Mouse (Mus musculus): ENCODE data around the gene Taok3. TPM values are rescaled to one million over a fixed set of nuclear protein-coding genes. Genes with fewer than 3 reads are reported as not detected.
A peak's percentile ranks its signal among the peaks of the same experiment; 100 is the strongest.

Gene Taok3
- polyA plus RNA-seq, 1 experiment, result 6.0 TPM

DNA sequence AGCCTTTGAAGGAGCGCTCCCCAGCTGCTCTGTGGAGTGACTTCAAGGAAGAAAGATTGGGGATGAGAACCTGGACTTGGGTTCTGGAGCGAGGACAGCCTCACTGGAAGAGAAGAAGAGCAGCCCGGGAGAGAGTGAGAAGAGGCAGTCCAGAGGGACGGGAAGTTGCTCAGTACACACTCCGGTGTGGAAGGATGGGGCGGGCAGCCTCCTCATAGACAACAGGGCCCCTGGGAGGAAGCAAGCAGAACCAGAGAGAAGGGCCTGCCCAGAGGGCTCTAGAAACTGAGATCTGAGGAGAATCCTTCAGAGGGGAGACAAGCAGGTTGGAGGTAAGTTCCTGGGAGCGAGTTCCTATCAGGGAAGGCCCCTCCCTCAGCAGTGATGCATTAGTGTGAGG is 20.4 kb downstream of the Taok3 start:
- TF ChIP-seq CTCF (IDR thresholded peaks at IDR 0.05; ENCODE audit: control insufficient read depth, insufficient read depth, insufficient replicate concordance, low read depth, low read length), result no peak
- TF ChIP-seq POLR2A (IDR thresholded peaks at IDR 0.05; ENCODE audit: control insufficient read depth, low read depth, low read length), result no peak
- Histone ChIP-seq H3K4me1 (ENCODE audit: control insufficient read depth, insufficient read depth, low read length) (peaks cover 2% of the 10 kb centered on the region; the same call in 1 of the 2 replicates), H3K4me3 (ENCODE audit: control insufficient read depth, low read depth, low read length) (no peak overlapping the region), H3K27ac (ENCODE audit: control insufficient read depth, insufficient read depth, low read depth, low read length) (no peak overlapping the region), H3K27me3 (ENCODE audit: control insufficient read depth, insufficient read depth, low read length) (no peaks in the 10 kb centered on the region), H3K36me3 (ENCODE audit: control insufficient read depth, insufficient read depth, low read length) (no peaks in the 10 kb centered on the region)

DNA sequence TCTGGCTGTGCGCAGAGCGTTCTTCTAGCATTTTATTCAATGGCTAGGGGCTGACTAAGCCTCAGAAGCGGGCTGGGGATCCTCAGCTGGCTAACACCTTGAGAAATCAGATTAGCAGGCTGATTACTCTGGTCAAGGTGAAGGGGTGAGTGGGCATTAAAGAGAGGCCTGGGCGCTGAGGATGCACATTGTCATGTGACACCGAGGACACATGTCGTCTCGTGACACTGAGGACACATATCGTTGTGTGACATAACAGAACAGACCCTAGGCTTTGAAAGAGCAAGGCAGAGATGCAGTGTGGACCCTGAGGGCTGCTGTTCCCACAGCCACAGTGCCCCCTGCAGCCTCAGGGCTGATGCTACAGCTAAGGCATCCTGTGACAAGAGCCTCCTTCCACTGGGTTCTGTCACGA is 23.8 kb downstream of the Taok3 start:
- Histone ChIP-seq H3K27ac (ENCODE audit: control insufficient read depth, insufficient read depth, low read depth, low read length) (no peak overlapping the region), H3K4me1 (ENCODE audit: control insufficient read depth, insufficient read depth, low read length) (no peaks in the 10 kb centered on the region; the same call in 1 of the 2 replicates), H3K4me3 (ENCODE audit: control insufficient read depth, low read depth, low read length) (no peak overlapping the region), H3K27me3 (ENCODE audit: control insufficient read depth, insufficient read depth, low read length) (no peaks in the 10 kb centered on the region), H3K36me3 (ENCODE audit: control insufficient read depth, insufficient read depth, low read length) (no peaks in the 10 kb centered on the region)
- TF ChIP-seq CTCF (IDR thresholded peaks at IDR 0.05; ENCODE audit: control insufficient read depth, insufficient read depth, insufficient replicate concordance, low read depth, low read length) (peak; percentile 56; the same call in 1 of the 2 replicates), POLR2A (IDR thresholded peaks at IDR 0.05; ENCODE audit: control insufficient read depth, low read depth, low read length) (no peak)

DNA sequence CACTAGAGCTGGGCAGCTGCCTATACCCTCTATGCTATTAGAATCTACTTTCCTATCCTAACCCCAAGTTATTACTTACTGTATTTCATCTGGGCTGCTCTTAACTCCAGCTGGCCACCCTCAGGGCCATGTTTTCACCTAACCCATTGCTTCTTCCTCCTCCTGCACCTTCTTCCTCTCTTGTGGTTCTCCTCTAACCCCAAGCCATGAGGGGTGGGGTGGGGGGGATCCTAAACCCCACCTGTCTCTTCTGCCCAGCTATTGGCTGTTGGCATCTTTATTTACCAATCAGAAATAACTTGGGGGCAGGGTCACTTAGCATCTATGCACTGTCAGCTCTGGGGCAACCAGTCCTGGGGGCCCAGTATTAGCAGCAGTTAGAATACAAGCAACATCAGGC is 26.2 kb downstream of the Taok3 start:
- no peak overlapping the region for H3K27ac ChIP-seq (ENCODE audit: control insufficient read depth, insufficient read depth, low read depth, low read length)
- TF ChIP-seq CTCF (IDR thresholded peaks at IDR 0.05; ENCODE audit: control insufficient read depth, insufficient read depth, insufficient replicate concordance, low read depth, low read length) (no peak), POLR2A (IDR thresholded peaks at IDR 0.05; ENCODE audit: control insufficient read depth, low read depth, low read length) (no peak)
- no peaks in the 10 kb centered on the region for H3K27me3 ChIP-seq (ENCODE audit: control insufficient read depth, insufficient read depth, low read length)
- H3K4me3 ChIP-seq (ENCODE audit: control insufficient read depth, low read depth, low read length), result no peak overlapping the region
- no peaks in the 10 kb centered on the region; the same call in 1 of the 2 replicates for H3K4me1 ChIP-seq (ENCODE audit: control insufficient read depth, insufficient read depth, low read length)
- H3K36me3 ChIP-seq (ENCODE audit: control insufficient read depth, insufficient read depth, low read length), result no peaks in the 10 kb centered on the region

DNA sequence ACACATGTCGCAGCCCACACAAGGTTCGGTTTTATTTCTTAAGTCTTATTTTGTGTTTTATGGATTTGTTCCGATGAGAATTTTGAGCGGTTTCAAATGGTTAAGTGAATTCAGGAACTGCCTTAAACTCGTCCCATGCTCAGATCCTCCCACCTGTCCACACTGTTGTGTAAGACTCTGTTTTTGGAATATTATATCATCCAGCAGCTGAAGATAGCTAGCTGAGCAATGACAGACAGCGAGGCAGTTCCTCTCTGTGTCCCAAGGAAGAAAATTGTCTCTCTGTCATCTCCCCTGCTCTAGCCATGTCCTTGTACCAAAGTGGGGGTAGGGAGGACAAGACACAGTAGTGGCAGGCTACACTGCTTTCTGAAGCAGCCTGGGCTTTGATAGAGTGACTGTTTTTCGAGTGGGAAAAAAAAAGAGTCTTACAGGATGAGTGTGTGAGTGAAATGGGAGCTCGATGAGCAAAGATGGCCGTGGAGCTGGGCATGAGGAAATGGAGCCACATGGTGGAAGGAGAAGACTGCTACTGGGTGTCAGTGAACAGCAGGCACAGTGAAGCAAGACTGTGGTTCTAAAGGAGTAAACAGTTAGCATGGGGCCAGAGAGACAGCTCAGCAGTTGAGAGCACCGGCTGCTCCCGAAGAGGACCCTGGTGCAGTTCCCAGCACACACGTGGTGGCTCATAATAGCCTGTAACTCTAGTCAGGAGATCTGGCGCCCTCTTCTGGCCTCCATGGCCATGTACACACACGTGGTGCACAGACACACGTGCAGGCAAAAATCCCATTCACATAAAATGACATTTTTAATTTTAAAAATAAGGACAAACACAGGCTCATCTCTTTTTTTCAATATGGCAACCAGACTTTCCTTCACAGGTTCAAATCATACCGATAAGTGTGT is 27.5 kb downstream of the Taok3 start:
- Histone ChIP-seq H3K27me3 (ENCODE audit: control insufficient read depth, insufficient read depth, low read length) (no peaks in the 10 kb centered on the region), H3K4me1 (ENCODE audit: control insufficient read depth, insufficient read depth, low read length) (no peaks in the 10 kb centered on the region; the same call in 1 of the 2 replicates), H3K27ac (ENCODE audit: control insufficient read depth, insufficient read depth, low read depth, low read length) (no peak overlapping the region; the same call in 1 of the 2 replicates), H3K36me3 (ENCODE audit: control insufficient read depth, insufficient read depth, low read length) (no peaks in the 10 kb centered on the region), H3K4me3 (ENCODE audit: control insufficient read depth, low read depth, low read length) (no peak overlapping the region)
- TF ChIP-seq CTCF (IDR thresholded peaks at IDR 0.05; ENCODE audit: control insufficient read depth, insufficient read depth, insufficient replicate concordance, low read depth, low read length), result peak; percentile 55; the same call in 1 of the 2 replicates
- no peak for TF ChIP-seq POLR2A (IDR thresholded peaks at IDR 0.05; ENCODE audit: control insufficient read depth, low read depth, low read length)

DNA sequence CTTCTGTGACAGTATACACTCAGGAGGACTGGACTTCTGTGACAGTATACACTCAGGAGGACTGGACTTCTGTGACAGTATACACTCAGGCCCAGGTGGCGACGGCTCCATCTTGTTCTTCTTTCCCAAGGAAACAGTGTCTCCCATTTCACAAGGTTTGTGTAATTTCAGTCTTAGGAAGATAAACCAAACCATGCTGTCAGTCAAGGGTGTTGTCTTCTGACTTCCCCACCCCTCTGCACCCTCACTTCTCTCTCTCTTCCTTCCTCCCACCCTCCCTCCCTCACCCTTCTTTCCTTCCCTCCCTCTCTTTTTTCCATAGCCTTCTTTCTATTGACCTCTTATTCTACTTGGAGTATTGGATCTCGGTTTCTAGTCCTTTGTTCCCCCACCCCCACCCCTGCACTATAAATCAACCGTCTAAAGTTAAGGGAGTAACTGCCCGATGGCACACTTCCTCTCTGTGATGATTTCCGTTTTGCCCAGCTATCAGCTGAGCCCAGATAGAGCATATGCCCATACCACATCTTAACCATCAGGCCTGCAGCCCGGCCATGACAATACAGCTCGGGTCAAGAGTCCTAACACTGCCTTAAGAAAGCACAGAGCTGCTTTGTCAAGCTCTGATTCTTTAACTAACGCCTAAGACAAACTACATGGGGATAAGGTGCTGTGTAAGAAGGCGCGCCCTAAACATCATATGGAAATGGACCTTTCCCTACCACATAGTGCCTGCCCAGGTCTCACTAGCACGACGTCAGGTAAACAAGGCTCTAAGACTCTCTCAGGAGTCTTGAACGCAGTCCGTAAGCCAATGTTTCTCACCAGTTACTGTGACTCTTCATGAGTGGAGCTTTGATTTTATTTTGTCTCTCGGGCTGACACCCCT is 29.4 kb downstream of the Taok3 start:
- Histone ChIP-seq H3K36me3 (ENCODE audit: control insufficient read depth, insufficient read depth, low read length) (no peaks in the 10 kb centered on the region), H3K4me1 (ENCODE audit: control insufficient read depth, insufficient read depth, low read length) (no peaks in the 10 kb centered on the region; the same call in 1 of the 2 replicates), H3K27ac (ENCODE audit: control insufficient read depth, insufficient read depth, low read depth, low read length) (no peak overlapping the region), H3K27me3 (ENCODE audit: control insufficient read depth, insufficient read depth, low read length) (no peaks in the 10 kb centered on the region), H3K4me3 (ENCODE audit: control insufficient read depth, low read depth, low read length) (no peak overlapping the region)
- no peak for TF ChIP-seq CTCF (IDR thresholded peaks at IDR 0.05; ENCODE audit: control insufficient read depth, insufficient read depth, insufficient replicate concordance, low read depth, low read length)
- TF ChIP-seq POLR2A (IDR thresholded peaks at IDR 0.05; ENCODE audit: control insufficient read depth, low read depth, low read length), result no peak

DNA sequence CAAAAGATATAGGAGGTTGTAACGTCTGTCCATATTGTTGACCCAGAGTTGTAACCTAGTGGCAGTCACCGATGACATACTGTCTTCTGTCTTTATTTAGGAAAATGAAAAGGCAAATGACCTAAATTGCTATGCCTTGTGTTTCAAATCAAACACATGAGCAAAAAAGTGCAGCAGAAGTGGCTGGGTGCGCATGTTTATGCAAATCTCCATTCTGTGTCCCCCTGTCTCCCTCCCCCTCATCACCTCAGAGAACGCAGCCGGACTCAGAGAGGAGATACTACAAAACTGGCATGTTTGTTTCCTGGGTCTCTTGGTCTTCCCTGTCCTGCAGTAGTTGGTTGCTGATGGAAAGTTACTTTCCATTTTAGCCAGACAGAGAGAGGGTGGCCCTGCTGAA is 30.1 kb downstream of the Taok3 start:
- H3K27me3 ChIP-seq (ENCODE audit: control insufficient read depth, insufficient read depth, low read length), result no peaks in the 10 kb centered on the region
- H3K36me3 ChIP-seq (ENCODE audit: control insufficient read depth, insufficient read depth, low read length), result no peaks in the 10 kb centered on the region
- TF ChIP-seq CTCF (IDR thresholded peaks at IDR 0.05; ENCODE audit: control insufficient read depth, insufficient read depth, insufficient replicate concordance, low read depth, low read length) (no peak), POLR2A (IDR thresholded peaks at IDR 0.05; ENCODE audit: control insufficient read depth, low read depth, low read length) (no peak)

DNA sequence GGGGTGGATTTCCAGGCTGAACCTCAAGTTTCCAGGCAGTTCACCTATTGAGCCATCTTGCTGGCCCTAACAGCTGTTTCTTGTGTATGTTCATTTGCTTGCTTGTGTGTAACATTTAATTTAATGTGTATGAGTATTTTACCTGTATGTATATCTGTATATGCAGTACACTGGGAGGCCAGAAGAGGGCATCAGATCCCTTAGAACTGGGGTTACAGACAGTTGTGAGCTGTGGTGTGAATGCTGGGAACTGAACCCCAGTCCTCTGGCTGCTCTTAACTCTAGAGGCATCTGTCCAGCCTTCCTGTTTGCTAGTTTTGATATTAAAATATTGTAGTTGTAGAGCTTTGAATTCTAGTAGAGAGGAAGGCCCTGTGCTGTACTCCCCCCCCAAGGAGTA is 33.0 kb downstream of the Taok3 start:
- no peak overlapping the region for H3K27ac ChIP-seq (ENCODE audit: control insufficient read depth, insufficient read depth, low read depth, low read length)
- H3K4me1 ChIP-seq (ENCODE audit: control insufficient read depth, insufficient read depth, low read length), result no peaks in the 10 kb centered on the region
- H3K4me3 ChIP-seq (ENCODE audit: control insufficient read depth, low read depth, low read length), result no peak overlapping the region
- no peaks in the 10 kb centered on the region for H3K36me3 ChIP-seq (ENCODE audit: control insufficient read depth, insufficient read depth, low read length)
- H3K27me3 ChIP-seq (ENCODE audit: control insufficient read depth, insufficient read depth, low read length), result no peaks in the 10 kb centered on the region
- no peak for TF ChIP-seq POLR2A (IDR thresholded peaks at IDR 0.05; ENCODE audit: control insufficient read depth, low read depth, low read length)
- TF ChIP-seq CTCF (IDR thresholded peaks at IDR 0.05; ENCODE audit: control insufficient read depth, insufficient read depth, insufficient replicate concordance, low read depth, low read length), result no peak; the same call in 1 of the 2 replicates

More for the DNA sequence above, 30.1 kb downstream of the Taok3 start:
- Histone ChIP-seq H3K27ac (ENCODE audit: control insufficient read depth, insufficient read depth, low read depth, low read length) (no peak overlapping the region), H3K4me1 (ENCODE audit: control insufficient read depth, insufficient read depth, low read length) (no peaks in the 10 kb centered on the region; the same call in 1 of the 2 replicates), H3K4me3 (ENCODE audit: control insufficient read depth, low read depth, low read length) (no peak overlapping the region)
